Mouse (Mus musculus): Measurements from ENCODE around the gene Gfra1. TPM values are rescaled to one million over a fixed set of nuclear protein-coding genes. Genes with fewer than 3 reads are reported as not detected.

Gene Gfra1
- polyA plus RNA-seq (2014; fragmentation: Nextera tagmentation; extraction: Ambion mirVana): 2.2 and 3.2 TPM in 2 replicates

GRCm38 (mm10) chr19:58455496-58456061 lies at the start of gene Gfra1:
TSS of gene Gfra1 (minus strand) at chr19:58455909.
- H3K4me1 ChIP-seq (ENCODE audit: control insufficient read depth in 2 of 2, insufficient read depth in 2 of 2, low read length in 2 of 2): peaks cover 8 to 31% of the 10 kb centered on the region in 2 experiments; a peak in 3 of 4 replicates
- H3K36me3 ChIP-seq (ENCODE audit: control insufficient read depth, insufficient read depth, low read length): no peaks in the 10 kb centered on the region
- H3K27me3 ChIP-seq (ENCODE audit: control insufficient read depth, insufficient read depth, low read length): peaks cover 35% of the 10 kb centered on the region
- 1% methylated on average over 31 of the region's 31 CpGs for WGBS
- H3K9me3 ChIP-seq (ENCODE audit: control insufficient read depth, low read length): no peaks in the 10 kb centered on the region
- no peak within 1 kb of the TSS for H3K27ac ChIP-seq (replicated peaks in 1 of 2; ENCODE audit: control insufficient read depth in 1 of 2, insufficient read depth in 1 of 2, low read depth in 2 of 2, low read length in 2 of 2)
- H3K9ac ChIP-seq (ENCODE audit: low read length): peak within 1 kb of the TSS; percentile 63
- H3K4me3 ChIP-seq (ENCODE audit: control insufficient read depth in 1 of 2, insufficient read depth in 1 of 2, low read depth in 1 of 2, low read length in 2 of 2): peak within 1 kb of the TSS; percentile 54 to 58
- peak within 1 kb of the TSS; percentile 100 for H3K4me2 ChIP-seq (ENCODE audit: low read length)
- peak; percentile 24; the same call in 1 of the 2 replicates for ATAC-seq (ENCODE audit: insufficient number of reproducible peaks, insufficient read depth, low FRiP score, low read depth)

GRCm38 (mm10) chr19:58500049-58500448 lies 44.3 kb upstream of the Gfra1 start:
- peaks cover 0 to 8% of the 10 kb centered on the region in 2 experiments; a peak in 3 of 4 replicates for H3K4me1 ChIP-seq (ENCODE audit: control insufficient read depth in 2 of 2, insufficient read depth in 2 of 2, low read length in 2 of 2)
- H3K9ac ChIP-seq (ENCODE audit: low read length): no peak overlapping the region
- H3K36me3 ChIP-seq (ENCODE audit: control insufficient read depth, insufficient read depth, low read length): no peaks in the 10 kb centered on the region
- ATAC-seq (ENCODE audit: insufficient number of reproducible peaks, insufficient read depth, low FRiP score, low read depth): no peak
- H3K4me3 ChIP-seq (ENCODE audit: control insufficient read depth in 1 of 2, insufficient read depth in 1 of 2, low read depth in 1 of 2, low read length in 2 of 2): no peak overlapping the region
- H3K4me2 ChIP-seq (ENCODE audit: low read length): no peak overlapping the region
- no peaks in the 10 kb centered on the region for H3K27me3 ChIP-seq (ENCODE audit: control insufficient read depth, insufficient read depth, low read length)
- 90% methylated on average over 2 of the region's 2 CpGs for WGBS
- H3K27ac ChIP-seq (replicated peaks in 1 of 2; ENCODE audit: control insufficient read depth in 1 of 2, insufficient read depth in 1 of 2, low read depth in 2 of 2, low read length in 2 of 2): no peak overlapping the region
- H3K9me3 ChIP-seq (ENCODE audit: control insufficient read depth, low read length): no peaks in the 10 kb centered on the region

DNA sequence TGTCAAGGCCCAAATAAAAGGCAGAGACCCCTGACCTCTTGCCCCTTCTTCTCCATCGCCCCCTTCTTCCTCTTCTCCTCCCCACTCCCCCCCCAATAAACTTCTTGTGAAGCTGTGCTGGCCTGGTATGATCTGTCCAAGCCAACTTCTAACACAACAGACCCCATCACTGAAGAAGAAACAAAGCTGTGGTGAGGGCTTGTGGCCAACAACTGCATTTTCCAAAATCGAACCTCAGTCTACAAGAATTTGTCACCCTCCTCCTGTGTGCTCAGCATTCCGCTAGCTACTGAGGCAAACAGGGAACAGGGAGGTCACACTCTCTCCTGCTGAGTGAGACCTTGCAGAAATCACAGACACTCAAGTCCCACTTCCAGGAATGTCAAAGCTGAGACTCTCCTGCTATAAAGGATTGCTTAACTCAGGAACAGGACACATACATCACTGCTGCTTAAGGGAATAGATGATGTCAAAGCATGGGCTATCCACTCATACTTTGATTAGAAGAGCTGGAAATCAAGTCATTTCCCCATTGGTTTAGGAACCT lies 43.8 kb upstream of the Gfra1 start:
- WGBS: 32% methylated on average over 3 of the region's 3 CpGs
- H3K4me1 ChIP-seq (ENCODE audit: control insufficient read depth in 2 of 2, insufficient read depth in 2 of 2, low read length in 2 of 2): peaks cover 3 to 13% of the 10 kb centered on the region in 2 experiments
- ATAC-seq (ENCODE audit: insufficient number of reproducible peaks, insufficient read depth, low FRiP score, low read depth): no peak
- no peaks in the 10 kb centered on the region for H3K36me3 ChIP-seq (ENCODE audit: control insufficient read depth, insufficient read depth, low read length)
- no peak overlapping the region for H3K4me2 ChIP-seq (ENCODE audit: low read length)
- H3K9ac ChIP-seq (ENCODE audit: low read length): no peak overlapping the region
- H3K27ac ChIP-seq (replicated peaks in 1 of 2; ENCODE audit: control insufficient read depth in 1 of 2, insufficient read depth in 1 of 2, low read depth in 2 of 2, low read length in 2 of 2): no peak overlapping the region
- no peaks in the 10 kb centered on the region for H3K27me3 ChIP-seq (ENCODE audit: control insufficient read depth, insufficient read depth, low read length)
- no peaks in the 10 kb centered on the region for H3K9me3 ChIP-seq (ENCODE audit: control insufficient read depth, low read length)
- no peak overlapping the region for H3K4me3 ChIP-seq (ENCODE audit: control insufficient read depth in 1 of 2, insufficient read depth in 1 of 2, low read depth in 1 of 2, low read length in 2 of 2)

DNA sequence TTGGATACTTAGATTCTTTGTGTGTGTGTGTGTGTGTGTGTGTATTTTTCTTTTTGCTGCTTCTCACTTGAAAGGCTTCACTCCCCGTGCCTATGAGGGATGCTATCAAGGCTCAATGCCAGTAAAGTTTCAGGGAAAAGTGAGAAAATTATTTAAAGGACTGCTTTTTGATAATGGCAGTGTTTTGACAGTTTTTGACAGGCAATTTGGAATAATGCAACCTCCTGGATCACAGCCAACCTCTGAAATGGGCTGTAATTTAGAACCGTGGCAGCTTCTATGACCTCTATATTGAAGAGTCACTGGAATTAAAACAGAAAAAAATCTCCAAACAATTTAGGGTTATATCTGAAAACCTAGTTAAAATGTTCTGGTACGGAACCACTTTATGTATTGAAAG lies 41.4 kb upstream of the Gfra1 start:
- no peak overlapping the region for H3K9ac ChIP-seq (ENCODE audit: low read length)
- WGBS: 60% methylated on average over 3 of the region's 3 CpGs

DNA sequence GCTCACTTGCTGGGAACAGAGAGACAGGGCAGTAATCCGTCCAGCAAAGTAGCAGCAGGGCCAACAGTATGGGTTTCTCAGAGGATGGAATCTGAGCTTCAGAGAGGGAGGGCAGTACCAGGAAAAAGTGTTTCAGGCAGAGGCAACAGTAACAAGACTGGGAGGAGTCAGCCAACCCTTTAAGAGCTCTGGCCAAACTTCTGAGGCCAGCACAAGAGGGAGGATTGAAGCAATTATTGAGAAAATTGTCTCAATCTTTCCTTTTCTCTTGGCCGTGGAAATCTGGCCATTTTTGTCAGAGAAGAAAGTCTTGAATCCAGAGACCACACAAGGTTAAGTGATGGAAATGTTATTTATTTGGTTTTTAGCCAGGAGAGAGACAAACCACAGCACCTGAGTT lies 31.0 kb upstream of the Gfra1 start:
- Histone ChIP-seq H3K27me3 (ENCODE audit: control insufficient read depth, insufficient read depth, low read length) (no peaks in the 10 kb centered on the region), H3K4me1 (ENCODE audit: control insufficient read depth in 2 of 2, insufficient read depth in 2 of 2, low read length in 2 of 2) (peaks cover 0 to 3% of the 10 kb centered on the region in 2 experiments; a peak in 3 of 4 replicates), H3K27ac (replicated peaks in 1 of 2; ENCODE audit: control insufficient read depth in 1 of 2, insufficient read depth in 1 of 2, low read depth in 2 of 2, low read length in 2 of 2) (no peak overlapping the region), H3K9ac (ENCODE audit: low read length) (no peak overlapping the region), H3K36me3 (ENCODE audit: control insufficient read depth, insufficient read depth, low read length) (no peaks in the 10 kb centered on the region), H3K4me3 (ENCODE audit: control insufficient read depth in 1 of 2, insufficient read depth in 1 of 2, low read depth in 1 of 2, low read length in 2 of 2) (no peak overlapping the region), H3K9me3 (ENCODE audit: control insufficient read depth, low read length) (no peaks in the 10 kb centered on the region), H3K4me2 (ENCODE audit: low read length) (no peak overlapping the region)
- 49% methylated on average over 2 of the region's 2 CpGs for WGBS
- no peak for ATAC-seq (ENCODE audit: insufficient number of reproducible peaks, insufficient read depth, low FRiP score, low read depth)

More for the DNA sequence above, 41.4 kb upstream of the Gfra1 start:
- H3K4me2 ChIP-seq (ENCODE audit: low read length): no peak overlapping the region
- H3K36me3 ChIP-seq (ENCODE audit: control insufficient read depth, insufficient read depth, low read length): no peaks in the 10 kb centered on the region
- no peaks in the 10 kb centered on the region for H3K9me3 ChIP-seq (ENCODE audit: control insufficient read depth, low read length)
- H3K4me1 ChIP-seq (ENCODE audit: control insufficient read depth in 2 of 2, insufficient read depth in 2 of 2, low read length in 2 of 2): peaks cover 3 to 16% of the 10 kb centered on the region in 2 experiments
- no peak for ATAC-seq (ENCODE audit: insufficient number of reproducible peaks, insufficient read depth, low FRiP score, low read depth)
- H3K27me3 ChIP-seq (ENCODE audit: control insufficient read depth, insufficient read depth, low read length): no peaks in the 10 kb centered on the region
- no peak overlapping the region for H3K4me3 ChIP-seq (ENCODE audit: control insufficient read depth in 1 of 2, insufficient read depth in 1 of 2, low read depth in 1 of 2, low read length in 2 of 2)
- no peak overlapping the region for H3K27ac ChIP-seq (replicated peaks in 1 of 2; ENCODE audit: control insufficient read depth in 1 of 2, insufficient read depth in 1 of 2, low read depth in 2 of 2, low read length in 2 of 2)

GRCm38 (mm10) chr19:58482373-58482977 lies 26.8 kb upstream of the Gfra1 start:
- no peak for ATAC-seq (ENCODE audit: insufficient number of reproducible peaks, insufficient read depth, low FRiP score, low read depth)
- Histone ChIP-seq H3K27ac (replicated peaks in 1 of 2; ENCODE audit: control insufficient read depth in 1 of 2, insufficient read depth in 1 of 2, low read depth in 2 of 2, low read length in 2 of 2) (no peak overlapping the region), H3K4me2 (ENCODE audit: low read length) (no peak overlapping the region), H3K4me1 (ENCODE audit: control insufficient read depth in 2 of 2, insufficient read depth in 2 of 2, low read length in 2 of 2) (peaks cover 0 to 3% of the 10 kb centered on the region in 2 experiments; a peak in 3 of 4 replicates), H3K27me3 (ENCODE audit: control insufficient read depth, insufficient read depth, low read length) (no peaks in the 10 kb centered on the region), H3K4me3 (ENCODE audit: control insufficient read depth in 1 of 2, insufficient read depth in 1 of 2, low read depth in 1 of 2, low read length in 2 of 2) (no peak overlapping the region), H3K36me3 (ENCODE audit: control insufficient read depth, insufficient read depth, low read length) (no peaks in the 10 kb centered on the region), H3K9ac (ENCODE audit: low read length) (no peak overlapping the region), H3K9me3 (ENCODE audit: control insufficient read depth, low read length) (0 out of 2 replicates have a peak, but pooled peaks cover 10% of the 10 kb centered on the region)
- WGBS: 54% methylated on average over 9 of the region's 9 CpGs

GRCm38 (mm10) chr19:58474251-58474650 lies 18.5 kb upstream of the Gfra1 start:
- Histone ChIP-seq H3K27me3 (ENCODE audit: control insufficient read depth, insufficient read depth, low read length) (peaks cover 5% of the 10 kb centered on the region; the same call in 1 of the 2 replicates), H3K4me2 (ENCODE audit: low read length) (no peak overlapping the region), H3K36me3 (ENCODE audit: control insufficient read depth, insufficient read depth, low read length) (no peaks in the 10 kb centered on the region), H3K9me3 (ENCODE audit: control insufficient read depth, low read length) (no peaks in the 10 kb centered on the region), H3K27ac (replicated peaks in 1 of 2; ENCODE audit: control insufficient read depth in 1 of 2, insufficient read depth in 1 of 2, low read depth in 2 of 2, low read length in 2 of 2) (no peak overlapping the region), H3K9ac (ENCODE audit: low read length) (no peak overlapping the region), H3K4me3 (ENCODE audit: control insufficient read depth in 1 of 2, insufficient read depth in 1 of 2, low read depth in 1 of 2, low read length in 2 of 2) (no peak overlapping the region), H3K4me1 (ENCODE audit: control insufficient read depth in 2 of 2, insufficient read depth in 2 of 2, low read length in 2 of 2) (no peaks in the 10 kb centered on the region)
- no peak for ATAC-seq (ENCODE audit: insufficient number of reproducible peaks, insufficient read depth, low FRiP score, low read depth)
- 84% methylated on average over 3 of the region's 3 CpGs for WGBS
